Mouse (Mus musculus) lung, postnatal 25 days (tissue): ENCODE measurements around the gene Siah3.

Source experiments
- DNase-seq: peaks from one replicate; pipeline ENCODE4 v3.0.0; 2022; ENCODE audit warnings: low spot score

The Siah3 gene

DNA sequence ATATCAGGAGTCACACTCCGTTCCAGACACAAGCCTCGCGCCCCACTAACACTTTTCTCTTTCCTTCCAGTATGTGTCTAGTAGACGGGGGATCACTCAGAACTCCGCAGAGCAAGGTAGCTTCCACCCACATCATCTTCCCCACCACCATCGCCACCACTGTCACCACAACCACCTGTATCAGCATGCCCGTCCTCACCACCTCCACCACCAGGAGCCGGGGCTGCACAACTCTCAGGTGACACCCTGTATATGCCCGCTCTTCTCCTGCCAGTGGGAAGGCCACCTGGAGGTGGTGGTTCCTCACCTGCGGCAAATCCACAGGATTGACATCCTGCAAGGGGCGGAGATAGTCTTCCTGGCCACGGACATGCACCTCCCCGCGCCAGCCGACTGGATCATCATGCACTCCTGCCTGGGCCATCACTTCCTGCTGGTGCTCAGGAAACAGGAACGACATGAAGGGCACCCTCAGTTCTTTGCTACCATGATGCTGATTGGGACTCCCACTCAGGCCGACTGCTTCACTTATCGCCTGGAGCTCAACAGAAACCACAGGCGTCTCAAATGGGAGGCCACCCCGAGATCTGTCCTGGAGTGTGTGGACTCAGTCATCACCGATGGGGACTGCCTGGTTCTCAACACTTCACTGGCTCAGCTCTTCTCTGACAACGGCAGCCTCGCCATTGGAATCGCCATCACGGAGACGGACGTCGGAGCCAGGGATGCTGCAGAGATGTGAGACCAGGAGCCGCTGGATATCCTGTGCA lies 69.8 kb downstream of the Siah3 start:
- DNase-seq: no peak

DNA sequence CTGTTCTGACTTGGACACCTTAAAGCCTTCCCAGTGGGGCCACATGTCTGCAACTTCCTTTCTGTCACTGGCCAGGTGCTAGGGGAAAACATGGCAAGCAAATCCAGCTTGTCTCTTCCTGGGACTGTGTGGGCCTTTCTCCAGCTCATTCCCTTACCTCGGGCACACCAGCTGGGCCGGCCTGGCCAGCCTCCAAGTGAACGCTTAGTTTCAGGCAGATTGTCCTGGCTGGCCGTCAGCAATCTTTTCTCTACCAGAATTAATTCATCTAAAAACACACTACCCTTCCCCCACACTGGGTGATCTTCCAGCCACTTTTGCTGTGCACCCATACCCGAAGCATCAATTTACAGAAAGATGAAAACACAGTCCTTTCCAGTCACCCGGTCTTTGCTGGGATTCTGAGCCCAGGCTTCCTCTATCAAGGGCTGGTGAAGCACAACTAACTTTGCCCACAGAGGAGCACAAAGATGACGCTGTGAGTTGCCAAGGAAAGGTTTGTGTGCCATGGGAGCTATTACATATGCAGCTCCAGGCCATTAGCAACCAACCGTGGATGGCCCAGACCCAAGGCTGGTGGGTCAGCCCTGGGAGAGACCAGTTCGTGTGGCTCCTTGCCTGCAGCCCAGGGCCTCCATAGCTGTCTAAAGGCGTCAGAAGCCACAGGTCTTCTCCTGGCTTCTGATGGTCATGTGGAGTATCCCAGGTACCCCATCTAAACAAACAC lies 71.8 kb downstream of the Siah3 start:
- DNase-seq: no peak

- DNase-seq: no peak
Measured at GRCm38 (mm10) chr14:75530815-75531353, 75.1 kb downstream of the Siah3 start.

GRCm38 (mm10) chr14:75539205-75539604 lies 83.4 kb downstream of the Siah3 start:
- no peak for DNase-seq

GRCm38 (mm10) chr14:75540216-75540995 lies 84.6 kb downstream of the Siah3 start:
- DNase-seq: no peak

DNA sequence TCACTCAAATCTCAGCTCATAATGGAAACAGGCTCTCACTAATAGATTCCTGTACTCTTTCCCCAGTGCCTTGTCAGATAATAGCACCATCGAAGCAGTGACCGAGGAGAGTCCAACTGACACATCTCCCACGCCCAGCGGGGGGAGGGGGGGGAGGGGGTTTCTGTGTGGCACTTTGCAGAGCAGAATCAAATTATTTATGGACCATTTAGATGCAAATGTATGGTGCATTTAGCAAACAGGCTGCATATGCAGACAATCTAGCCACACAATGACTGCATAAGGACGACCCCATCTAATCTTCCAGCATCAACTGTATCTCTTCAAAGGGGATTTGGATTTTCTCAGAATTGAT lies 85.2 kb downstream of the Siah3 start:
- no peak for DNase-seq

- no peak for DNase-seq
Measured at GRCm38 (mm10) chr14:75541731-75542130, 85.9 kb downstream of the Siah3 start.

GRCm38 (mm10) chr14:75561577-75562331 lies 106.0 kb downstream of the Siah3 start:
- no peak for DNase-seq

- DNase-seq: peak; percentile 15
Measured at GRCm38 (mm10) chr14:75565534-75566140, 109.9 kb downstream of the Siah3 start.

GRCm38 (mm10) chr14:75566303-75566702 lies 110.5 kb downstream of the Siah3 start:
- DNase-seq: no peak

DNA sequence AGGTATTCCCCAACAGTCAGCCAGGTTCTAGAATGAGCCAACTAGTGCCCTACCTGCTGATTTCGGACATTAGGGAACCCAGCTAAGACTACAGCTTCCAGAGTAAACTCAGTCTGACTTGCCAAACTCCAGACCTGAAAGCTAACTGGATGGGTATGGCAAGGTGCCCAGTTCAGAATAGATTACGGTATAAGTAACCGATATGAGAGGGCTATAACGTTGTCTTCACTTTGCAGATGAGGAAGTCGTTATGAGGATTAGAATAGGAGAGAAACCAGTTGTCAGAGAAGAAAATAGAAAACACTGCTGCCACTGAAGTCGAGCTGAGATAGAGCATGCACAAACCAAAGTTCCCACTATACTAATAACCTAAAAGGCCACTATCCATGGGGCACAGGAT lies 123.2 kb downstream of the Siah3 start:
- DNase-seq: no peak
